Mouse (Mus musculus) megakaryocyte, embryonic 14.5 days (primary cell): ENCODE results near the gene Smtn. TPM values are rescaled to one million over a fixed set of nuclear protein-coding genes. Genes with fewer than 3 reads are reported as not detected.

ENCODE experiments used
- H3K27me3 ChIP-seq: replicated peaks from 2 replicates; pipeline ENCODE3; 2012; ENCODE audit warnings: inconsistent platforms
- H3K36me3 ChIP-seq: replicated peaks from 2 replicates; pipeline ENCODE3; 2012; ENCODE audit warnings: low read length, inconsistent platforms, mixed read lengths
- H3K4me1 ChIP-seq: 2 replicates; pipeline ENCODE4 v1.6.1; 2012; ENCODE audit warnings: inconsistent platforms
- H3K4me3 ChIP-seq: replicated peaks from 2 replicates; pipeline ENCODE3; 2012; ENCODE audit warnings: moderate library complexity, mild to moderate bottlenecking, inconsistent platforms
- H3K9me3 ChIP-seq: 2 replicates; pipeline ENCODE4 v1.6.1; 2012; ENCODE audit warnings: inconsistent platforms
- FLI1 ChIP-seq: IDR thresholded peaks from 2 replicates; pipeline ENCODE4 v1.6.1; 2012; ENCODE audit warnings: low read length, inconsistent platforms, mixed read lengths
- GATA1 ChIP-seq: IDR thresholded peaks from 3 replicates; pipeline ENCODE4 v1.6.1; 2012; ENCODE audit warnings: mixed read lengths, low read length, inconsistent platforms, borderline replicate concordance
- polyA plus RNA-seq: library from polyadenylated mRNA; stranded (reverse); fragments of >175 nt; gene quantifications from 2 replicates; pipeline ENCODE4 v1.2.3, GENCODE M21; 2012; ENCODE audit warnings: low replicate concordance; ENCODE audit not compliant: insufficient read depth

Smtn gene
- polyA plus RNA-seq, 1 experiment: 117 TPM

DNA sequence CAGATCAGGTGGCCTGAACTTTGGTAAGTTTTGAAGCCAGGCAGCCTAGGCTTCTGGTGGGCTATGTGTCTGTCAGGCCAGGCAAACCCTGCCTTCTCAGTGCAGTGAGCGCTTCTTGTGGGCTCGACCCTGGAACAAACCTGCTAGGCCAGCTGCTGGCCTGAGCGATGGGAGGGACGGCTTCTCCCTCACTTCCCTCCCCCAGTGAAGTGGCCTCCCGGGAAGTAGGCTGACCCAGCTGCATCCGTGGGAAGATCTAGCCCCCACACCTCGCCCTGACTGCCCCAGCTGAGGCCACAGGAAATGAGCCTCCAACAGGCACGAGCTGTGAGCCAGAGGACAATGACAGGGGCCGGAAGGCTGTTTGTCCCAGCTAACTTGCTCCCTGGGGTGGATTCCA, 32.7 kb upstream of the Smtn start:
- Histone ChIP-seq H3K4me3 (peak overlapping the region; percentile 83), H3K9me3 (0 out of 2 replicates have a peak, but pooled peaks cover 6% of the 10 kb centered on the region), H3K4me1 (peaks cover 87% of the 10 kb centered on the region), H3K27me3 (no peaks in the 10 kb centered on the region), H3K36me3 (peaks cover 6% of the 10 kb centered on the region)
- TF ChIP-seq FLI1 (peak; percentile 63), GATA1 (no peak)

DNA sequence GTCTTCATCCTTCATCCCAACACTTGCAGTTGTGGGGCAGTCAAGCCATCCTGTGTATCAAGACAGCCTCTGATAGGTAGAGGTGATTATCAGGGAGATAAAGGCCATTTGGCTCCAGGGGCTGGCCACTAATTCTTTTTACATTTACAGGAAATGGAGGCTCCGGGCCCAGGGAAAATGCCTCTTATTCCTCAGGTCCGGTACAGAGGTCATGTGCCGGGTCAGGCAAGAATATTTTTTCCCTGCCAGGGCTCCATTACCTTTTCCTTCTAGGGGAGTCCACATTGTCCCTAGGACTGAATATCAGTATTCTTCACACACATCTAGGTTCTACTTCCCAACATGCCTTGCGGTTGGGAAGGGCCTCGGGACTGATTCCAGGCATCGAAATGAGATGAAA, 31.8 kb upstream of the Smtn start:
- H3K36me3 ChIP-seq: peaks cover 6% of the 10 kb centered on the region

DNA sequence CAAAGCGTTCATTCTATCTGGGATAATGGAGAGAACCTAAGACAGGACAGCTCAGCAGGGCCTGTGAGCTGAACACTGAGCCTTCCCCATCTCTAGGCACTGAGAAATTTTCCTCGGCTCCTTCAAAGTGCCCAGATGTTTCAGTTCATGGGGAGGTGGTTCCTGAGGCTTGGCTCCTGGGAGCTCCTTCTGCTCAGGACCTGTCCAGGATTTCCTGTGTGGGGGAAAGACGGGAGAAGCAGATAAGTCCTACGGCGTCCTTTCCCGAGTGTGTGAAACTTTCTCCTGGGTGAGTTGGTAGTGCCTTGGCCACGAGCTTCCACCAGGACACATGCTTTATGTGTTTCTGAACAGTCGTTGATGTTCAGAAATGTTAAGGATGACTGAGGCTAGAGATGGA, 29.9 kb upstream of the Smtn start:
- 0 out of 2 replicates have a peak, but pooled peaks cover 6% of the 10 kb centered on the region for H3K9me3 ChIP-seq
- H3K4me1 ChIP-seq: peaks cover 86% of the 10 kb centered on the region
- no peak overlapping the region for H3K4me3 ChIP-seq
- TF ChIP-seq GATA1: no peak
- no peak for TF ChIP-seq FLI1
- H3K27me3 ChIP-seq: no peaks in the 10 kb centered on the region
- peaks cover 6% of the 10 kb centered on the region for H3K36me3 ChIP-seq

More for the DNA sequence above, 31.8 kb upstream of the Smtn start:
- H3K9me3 ChIP-seq: 0 out of 2 replicates have a peak, but pooled peaks cover 6% of the 10 kb centered on the region
- no peaks in the 10 kb centered on the region for H3K27me3 ChIP-seq
- TF ChIP-seq GATA1 (no peak), FLI1 (no peak)
- H3K4me3 ChIP-seq: no peak overlapping the region
- peaks cover 87% of the 10 kb centered on the region for H3K4me1 ChIP-seq

DNA sequence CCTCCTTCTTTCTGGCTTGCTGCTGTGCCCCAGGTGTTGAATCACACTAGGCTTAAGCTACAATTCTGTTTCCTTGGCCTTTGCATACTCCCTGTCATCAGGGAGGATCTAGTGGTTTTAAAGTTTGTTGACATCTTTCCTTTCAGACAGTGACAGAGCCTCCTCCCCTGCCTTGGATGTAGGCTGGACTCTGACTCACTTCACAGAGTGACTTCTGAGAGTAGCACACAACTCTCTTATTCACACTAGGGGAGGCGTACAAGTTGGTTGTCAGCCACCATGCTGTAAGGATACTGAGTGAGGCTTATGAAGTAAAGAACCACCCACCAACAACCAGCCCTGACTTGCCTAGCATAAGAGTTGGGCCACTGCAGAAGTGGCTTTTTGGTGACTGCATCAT, 27.5 kb upstream of the Smtn start:
- Histone ChIP-seq H3K36me3 (peaks cover 6% of the 10 kb centered on the region), H3K27me3 (peaks cover 2% of the 10 kb centered on the region), H3K4me3 (no peak overlapping the region), H3K4me1 (peaks cover 73% of the 10 kb centered on the region), H3K9me3 (0 out of 2 replicates have a peak, but pooled peaks cover 6% of the 10 kb centered on the region)
- TF ChIP-seq GATA1: no peak
- no peak for TF ChIP-seq FLI1

DNA sequence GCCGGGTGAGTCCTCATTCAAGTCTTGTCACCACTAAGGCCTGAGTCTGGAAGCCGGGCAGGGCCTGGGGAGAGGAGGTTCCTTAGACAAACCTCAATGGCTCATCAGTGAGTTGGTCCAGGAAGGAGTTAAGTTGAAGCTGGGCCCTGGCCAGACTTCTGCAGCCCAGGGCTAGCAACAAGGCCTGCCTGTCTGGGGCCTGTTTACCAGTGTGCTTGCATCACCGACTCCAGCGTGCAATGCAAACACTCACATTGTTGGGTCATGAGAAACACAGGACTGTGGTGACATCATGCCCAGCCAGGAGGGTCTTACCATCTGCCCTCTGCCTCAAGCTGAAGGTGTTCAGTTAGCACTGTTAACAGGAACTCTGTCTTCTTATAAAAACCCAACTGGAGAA, 25.6 kb upstream of the Smtn start:
- TF ChIP-seq GATA1: no peak
- TF ChIP-seq FLI1: no peak
- H3K4me1 ChIP-seq: peaks cover 66% of the 10 kb centered on the region
- peaks cover 2% of the 10 kb centered on the region for H3K27me3 ChIP-seq
- H3K4me3 ChIP-seq: no peak overlapping the region
- no peaks in the 10 kb centered on the region for H3K36me3 ChIP-seq
- H3K9me3 ChIP-seq: no peaks in the 10 kb centered on the region

DNA sequence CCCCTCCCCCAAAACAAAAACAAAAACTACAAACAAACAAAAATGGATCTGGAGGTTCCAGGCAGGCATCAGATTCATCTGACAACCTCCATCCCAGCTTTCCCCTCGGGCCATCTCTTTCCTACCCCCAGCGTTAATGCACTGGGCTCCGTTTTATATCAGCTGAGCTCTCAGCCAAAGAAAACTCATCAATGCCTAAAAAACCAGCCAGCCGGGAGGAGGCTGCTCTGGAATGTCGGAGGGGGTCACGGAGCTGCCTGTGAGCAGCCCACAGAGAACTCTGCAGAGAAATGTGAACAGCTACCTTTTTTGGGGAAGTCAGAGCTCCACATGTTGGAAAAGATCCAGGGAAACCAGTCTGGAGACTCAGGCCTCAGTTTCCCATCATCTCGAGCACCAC, 24.0 kb upstream of the Smtn start:
- H3K27me3 ChIP-seq: peaks cover 2% of the 10 kb centered on the region
- peaks cover 59% of the 10 kb centered on the region for H3K4me1 ChIP-seq
- no peak for TF ChIP-seq GATA1
- TF ChIP-seq FLI1: no peak
- H3K36me3 ChIP-seq: no peaks in the 10 kb centered on the region
- H3K9me3 ChIP-seq: no peaks in the 10 kb centered on the region
- no peak overlapping the region for H3K4me3 ChIP-seq

DNA sequence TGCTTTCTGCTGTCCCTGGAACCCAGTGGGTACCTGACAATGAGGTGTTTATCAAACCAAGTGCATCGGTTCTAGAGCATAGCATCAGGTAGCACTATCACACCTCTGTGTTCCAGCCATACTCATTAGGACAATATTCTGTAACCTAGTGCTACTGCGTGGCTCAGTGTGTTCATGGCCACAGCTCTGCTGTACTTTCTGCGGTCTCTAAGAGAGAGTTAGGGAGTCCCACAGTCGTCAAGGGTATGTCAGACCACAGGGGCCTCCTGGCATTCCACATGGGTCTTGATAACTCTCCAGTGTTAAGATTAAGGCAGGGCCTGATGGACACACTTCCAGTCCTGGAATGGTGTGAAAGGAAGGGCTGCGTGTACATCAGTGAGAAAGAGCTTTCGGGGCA, 23.4 kb upstream of the Smtn start:
- Histone ChIP-seq H3K4me1 (peaks cover 59% of the 10 kb centered on the region), H3K27me3 (peaks cover 2% of the 10 kb centered on the region), H3K36me3 (no peaks in the 10 kb centered on the region), H3K9me3 (no peaks in the 10 kb centered on the region), H3K4me3 (no peak overlapping the region)
- TF ChIP-seq FLI1: no peak
- no peak for TF ChIP-seq GATA1

DNA sequence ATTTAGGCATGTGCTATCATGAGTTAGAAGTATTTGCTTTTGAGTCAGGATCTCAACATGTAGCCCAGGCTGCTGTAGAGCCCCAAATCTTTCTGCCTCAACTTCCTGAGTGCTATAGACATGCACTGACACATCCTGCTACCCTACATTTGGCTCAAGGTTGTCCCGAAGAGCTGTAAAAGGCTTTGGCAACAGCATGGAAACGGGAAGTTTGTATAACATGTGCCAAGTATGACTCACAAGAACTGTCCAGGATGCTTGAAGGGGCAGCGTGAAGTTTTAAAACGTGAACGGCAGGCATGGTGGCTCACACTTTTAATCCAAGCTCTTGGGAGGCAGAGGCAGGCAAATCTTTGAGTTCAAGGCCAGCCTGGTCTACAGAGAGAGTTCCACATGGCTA, 19.8 kb upstream of the Smtn start:
- H3K4me3 ChIP-seq: no peak overlapping the region
- TF ChIP-seq GATA1 (no peak), FLI1 (no peak)
- peaks cover 59% of the 10 kb centered on the region for H3K4me1 ChIP-seq
- peaks cover 5% of the 10 kb centered on the region for H3K9me3 ChIP-seq
- no peaks in the 10 kb centered on the region for H3K36me3 ChIP-seq
- peaks cover 2% of the 10 kb centered on the region for H3K27me3 ChIP-seq

DNA sequence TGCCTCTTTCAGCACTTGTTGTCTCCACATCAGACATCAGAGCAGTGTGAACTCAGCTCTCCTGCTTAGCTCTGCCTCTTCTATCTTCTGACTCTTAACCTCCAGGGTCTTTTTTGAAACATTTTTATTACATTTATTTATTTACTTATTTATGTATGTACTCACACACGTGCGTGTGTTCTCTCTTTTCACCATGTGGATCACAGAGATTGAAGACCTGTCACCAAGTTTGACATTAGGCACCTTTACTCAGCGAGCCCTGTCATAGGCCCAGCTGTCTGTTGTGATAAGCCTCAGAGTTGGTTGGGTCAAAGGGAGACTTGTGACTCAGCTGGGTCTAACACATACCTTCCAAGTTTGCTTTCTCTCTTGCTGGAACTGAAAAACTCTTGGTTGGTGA, 17.4 kb upstream of the Smtn start:
- TF ChIP-seq FLI1: no peak
- TF ChIP-seq GATA1: no peak

DNA sequence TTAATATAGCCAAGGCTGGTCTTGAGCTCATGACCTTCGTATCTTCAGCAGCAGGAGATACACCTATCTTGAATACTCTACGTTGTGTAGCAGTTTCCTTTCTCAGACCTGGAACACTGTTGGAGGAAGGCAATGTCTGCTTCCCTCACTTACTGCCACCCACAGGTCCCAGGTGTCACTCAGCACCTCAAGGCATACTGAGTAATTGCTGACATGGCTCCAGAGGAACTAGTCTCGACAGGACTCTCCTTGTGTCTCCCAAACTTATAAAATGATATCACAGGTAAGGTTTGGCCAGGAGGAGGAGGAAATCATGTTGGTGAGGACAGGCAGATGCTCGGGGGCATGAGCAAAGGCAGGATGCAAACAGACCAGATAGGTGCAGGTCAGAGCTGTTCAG, 14.6 kb upstream of the Smtn start:
- peaks cover 8% of the 10 kb centered on the region for H3K9me3 ChIP-seq
- no peaks in the 10 kb centered on the region for H3K36me3 ChIP-seq
- H3K4me1 ChIP-seq: peaks cover 67% of the 10 kb centered on the region
- H3K4me3 ChIP-seq: no peak overlapping the region
- no peaks in the 10 kb centered on the region for H3K27me3 ChIP-seq
- no peak for TF ChIP-seq GATA1
- no peak for TF ChIP-seq FLI1

More for the DNA sequence above, 17.4 kb upstream of the Smtn start:
- H3K9me3 ChIP-seq: peaks cover 8% of the 10 kb centered on the region
- H3K36me3 ChIP-seq: no peaks in the 10 kb centered on the region
- H3K4me3 ChIP-seq: no peak overlapping the region
- peaks cover 58% of the 10 kb centered on the region for H3K4me1 ChIP-seq
- no peaks in the 10 kb centered on the region for H3K27me3 ChIP-seq

DNA sequence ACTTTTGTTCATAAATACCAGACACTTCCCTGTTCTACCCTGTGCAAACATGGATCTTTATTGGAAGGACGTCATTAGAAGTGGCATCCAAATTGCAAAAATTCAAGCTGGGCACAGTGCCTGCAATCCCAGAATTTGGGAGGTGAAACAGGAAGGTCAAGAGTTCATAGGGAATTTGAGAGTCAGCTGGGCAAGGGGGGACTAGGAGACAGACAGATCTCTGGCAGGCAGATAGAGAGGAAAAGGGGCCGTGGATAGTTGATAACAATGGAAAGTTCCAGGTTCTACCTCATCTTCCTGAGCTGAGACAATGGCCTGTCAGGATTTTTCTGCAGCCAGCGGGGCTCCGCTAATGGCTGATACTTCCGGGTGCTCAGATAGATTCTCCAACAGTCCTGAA, 9.4 kb upstream of the Smtn start:
- peaks cover 2% of the 10 kb centered on the region for H3K36me3 ChIP-seq
- no peak overlapping the region for H3K4me3 ChIP-seq
- H3K9me3 ChIP-seq: peaks cover 5% of the 10 kb centered on the region
- no peak for TF ChIP-seq GATA1
- no peak for TF ChIP-seq FLI1
- no peaks in the 10 kb centered on the region for H3K27me3 ChIP-seq
- peaks cover 83% of the 10 kb centered on the region for H3K4me1 ChIP-seq
